Mouse (Mus musculus) small intestine, adult 2 months (tissue): Measurements from ENCODE around the gene Stx3.

Experiments used
- CTCF ChIP-seq: fragments of 200-500 bp; IDR thresholded peaks from 2 replicates; pipeline ENCODE4 v1.5.1; 2012; ENCODE audit warnings: low read depth, mild to moderate bottlenecking, control low read depth, inconsistent platforms, low read length, moderate library complexity, mixed read lengths; ENCODE audit not compliant: insufficient replicate concordance, insufficient read length; ENCODE audit errors: extremely low read depth
- POLR2A ChIP-seq: fragments of 200-500 bp; IDR thresholded peaks from 2 replicates; pipeline ENCODE4 v1.6.1; 2012; ENCODE audit warnings: low read depth, mild to moderate bottlenecking, control low read depth, inconsistent platforms, low read length, moderate library complexity

- no peak for TF ChIP-seq POLR2A
- TF ChIP-seq CTCF: no peak
Observed at GRCm38 (mm10) chr19:11839119-11839518, 19.9 kb upstream of the Stx3 start, which contains the start of gene Olfr1417.
